Mouse (Mus musculus) CD4-positive, CD25-positive, alpha-beta regulatory T cell, adult 2 months (primary cell): ENCODE measurements around the gene Anks1b.
A peak's percentile ranks its signal among the peaks of the same experiment; 100 is the strongest.

Experiments
- DNase-seq: peaks from one replicate; pipeline ENCODE4 v3.0.0-alpha.2; 2012; ENCODE audit warnings: low read depth, low spot score

Gene Anks1b

DNA sequence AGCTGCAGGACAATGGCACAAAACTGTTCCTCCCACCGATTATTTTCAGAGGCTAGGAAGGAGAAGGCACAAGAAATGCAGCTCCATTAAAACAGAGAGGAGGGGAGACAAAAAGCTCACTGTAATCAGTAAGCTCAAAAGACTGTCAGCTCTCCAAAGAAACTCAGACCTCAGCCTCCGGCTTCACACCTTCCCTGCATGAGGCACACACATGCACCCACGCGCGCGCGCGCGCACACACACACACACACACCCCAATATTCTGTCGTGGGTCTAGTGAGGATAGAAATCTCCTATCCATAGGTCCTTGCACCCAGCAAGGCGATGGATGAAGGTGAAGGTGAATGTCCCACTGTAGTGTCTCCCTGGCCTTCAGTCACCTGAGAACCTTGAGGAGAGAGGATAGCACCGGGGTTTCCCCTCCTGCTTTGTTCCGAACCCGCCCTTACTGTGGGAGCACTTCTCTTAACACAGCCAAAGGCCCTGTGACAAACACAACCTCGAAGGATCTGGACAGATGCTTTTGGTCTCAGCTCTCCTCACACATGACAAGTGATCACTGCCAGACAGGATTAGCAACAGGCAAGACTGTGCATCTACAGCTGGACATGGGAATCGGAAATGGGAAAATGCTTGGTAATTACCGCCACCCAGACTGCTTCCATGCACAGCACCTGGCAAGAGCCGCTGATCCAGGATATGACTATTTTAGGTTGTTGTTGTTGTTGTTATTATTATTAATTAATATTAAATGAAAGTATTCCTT, 1074.5 kb downstream of the Anks1b start:
- DNase-seq = no peak

- DNase-seq = no peak
These were observed 1079.9 kb downstream of the Anks1b start for GRCm38 (mm10) chr10:90953103-90953709.

- DNase-seq = no peak
These were observed 1080.5 kb downstream of the Anks1b start for GRCm38 (mm10) chr10:90953821-90954220.

DNA sequence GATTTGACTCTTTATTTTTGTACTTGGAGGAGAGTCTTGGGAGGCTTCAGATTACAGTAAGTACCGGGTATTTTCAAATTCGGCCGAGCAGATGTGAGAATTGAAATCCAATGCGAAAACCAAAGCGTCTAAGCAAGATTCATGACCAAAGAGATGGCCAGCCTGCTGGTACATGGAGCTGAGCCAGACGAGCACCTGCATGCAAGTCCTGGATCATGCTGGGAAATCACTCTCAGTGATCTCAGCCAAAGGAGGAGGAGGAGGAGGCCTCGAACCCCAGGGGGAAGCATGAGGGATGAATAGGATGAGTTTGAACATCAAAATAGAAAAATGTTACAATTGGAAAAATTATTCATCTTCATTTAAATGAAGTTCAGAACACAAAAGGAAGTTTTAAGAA, 1087.1 kb downstream of the Anks1b start:
- no peak for DNase-seq

- DNase-seq = no peak
These were observed 1091.2 kb downstream of the Anks1b start for GRCm38 (mm10) chr10:90964511-90964910.

DNA sequence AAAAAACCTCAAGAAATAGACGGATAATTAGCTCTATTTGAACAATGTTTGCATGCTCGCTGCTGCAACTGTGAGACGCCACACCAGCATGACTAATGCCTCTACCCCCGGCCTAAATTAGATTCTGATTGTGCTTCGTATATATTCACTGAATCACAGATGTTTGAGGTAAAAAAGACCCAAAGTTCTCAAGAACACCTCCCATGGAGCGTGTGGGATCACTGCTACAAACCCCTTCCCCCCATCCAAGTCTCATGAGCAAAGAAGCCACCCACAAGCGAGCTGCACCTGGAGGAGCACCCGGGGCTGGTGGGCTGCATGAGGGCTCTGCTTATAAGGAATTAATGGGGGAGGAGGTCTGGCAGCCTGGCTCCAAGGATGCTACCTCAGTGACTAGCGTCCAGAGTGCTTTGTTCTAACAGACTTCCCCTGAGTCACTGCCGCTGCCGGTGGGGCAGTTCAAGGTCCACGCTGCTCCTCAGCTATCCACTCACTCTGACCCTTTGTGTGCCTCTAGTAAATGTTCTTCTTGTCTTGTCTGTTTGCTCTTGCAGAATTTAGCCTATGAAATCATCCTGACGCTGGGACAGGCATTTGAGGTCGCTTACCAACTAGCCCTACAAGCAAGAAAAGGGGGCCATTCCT, 1092.5 kb downstream of the Anks1b start:
- DNase-seq = no peak

- DNase-seq = no peak
These were observed 1093.5 kb downstream of the Anks1b start for GRCm38 (mm10) chr10:90966821-90967220.

GRCm38 (mm10) chr10:90968247-90968646, 1094.9 kb downstream of the Anks1b start:
- no peak for DNase-seq

DNA sequence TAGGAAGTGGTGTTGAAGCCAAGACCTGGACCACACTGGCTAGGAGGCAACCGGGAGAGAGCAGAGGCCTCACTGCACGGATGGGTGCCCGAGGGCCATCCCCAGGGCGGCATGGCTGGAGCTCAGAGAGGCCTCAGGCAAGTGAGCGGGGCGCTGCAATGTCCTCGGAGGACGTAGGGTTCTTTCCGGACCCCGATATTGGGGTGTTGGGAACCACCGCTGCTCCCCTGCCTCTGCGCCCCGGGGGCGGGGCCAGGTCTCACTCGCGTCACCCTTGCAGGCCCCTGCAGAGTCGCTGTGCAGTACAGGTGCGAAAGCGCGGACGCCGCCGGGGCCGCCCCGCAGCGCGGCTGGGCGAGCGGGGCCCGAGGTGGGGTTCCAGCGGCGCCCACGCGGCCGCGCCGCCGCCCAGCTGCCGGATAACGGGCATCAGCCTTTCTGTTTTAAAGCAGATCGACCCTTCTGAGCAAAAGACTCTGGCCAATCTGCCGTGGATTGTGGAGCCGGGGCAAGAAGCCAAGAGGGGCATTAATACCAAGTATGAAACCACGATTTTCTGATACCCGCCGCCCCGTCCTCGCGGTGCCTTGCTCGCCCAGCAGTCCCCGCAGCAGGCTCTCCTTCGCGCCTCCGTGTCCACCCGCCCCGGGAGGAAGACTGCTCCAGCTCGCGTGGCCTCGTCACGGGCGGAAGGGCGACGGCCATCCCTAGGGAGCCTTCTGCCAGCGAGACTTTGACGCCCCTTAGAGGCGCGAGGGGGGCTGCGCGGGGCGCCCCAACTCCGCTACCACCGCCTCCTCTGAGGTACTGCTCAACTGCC, 1096.3 kb downstream of the Anks1b start:
- DNase-seq = peak; percentile 25

- no peak for DNase-seq
These were observed 1097.3 kb downstream of the Anks1b start for GRCm38 (mm10) chr10:90970560-90970959.

DNA sequence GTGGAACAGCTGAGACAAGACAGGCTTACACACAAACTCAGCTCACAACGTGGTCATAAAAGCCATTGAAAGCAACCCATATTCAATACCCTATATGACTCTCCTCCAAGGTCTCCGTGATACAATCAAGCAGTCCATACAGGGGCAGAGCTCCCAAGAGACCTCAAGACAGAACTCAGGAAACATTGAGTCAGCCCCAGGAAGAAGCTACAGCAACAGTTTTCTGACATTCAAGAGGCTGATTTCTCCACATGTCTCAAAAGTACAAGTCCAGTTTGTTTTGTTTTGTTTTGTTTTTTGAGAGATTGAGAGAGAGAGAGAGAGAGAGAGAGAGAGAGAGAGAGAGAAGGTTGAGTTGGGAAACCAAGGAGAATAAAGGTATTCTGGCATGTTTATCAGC, 1100.8 kb downstream of the Anks1b start:
- no peak for DNase-seq

DNA sequence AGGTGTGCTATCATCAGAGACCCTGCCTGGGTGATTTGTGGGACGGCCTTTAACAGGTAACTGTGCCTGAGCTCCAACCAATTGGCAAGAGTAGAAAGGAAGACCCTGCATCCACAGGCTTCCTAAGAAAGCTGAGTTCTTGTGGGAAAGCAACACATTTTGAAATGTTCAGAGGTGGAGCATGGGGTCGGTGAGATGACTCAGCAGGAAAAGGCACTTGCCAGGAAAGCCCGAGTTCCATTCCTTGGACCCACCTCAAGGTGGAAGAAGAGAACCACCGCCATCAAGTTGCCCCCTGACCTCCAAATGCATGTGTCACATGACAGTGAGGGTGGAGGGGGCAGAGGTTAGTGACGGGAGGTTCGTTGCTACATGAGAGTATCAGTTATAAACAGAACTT, 1101.2 kb downstream of the Anks1b start:
- DNase-seq = no peak

GRCm38 (mm10) chr10:90981811-90982210, 1108.5 kb downstream of the Anks1b start:
- no peak for DNase-seq

GRCm38 (mm10) chr10:90983046-90983445, 1109.7 kb downstream of the Anks1b start:
- DNase-seq = no peak

- no peak for DNase-seq
These were observed 1117.0 kb downstream of the Anks1b start for GRCm38 (mm10) chr10:90990340-90990739.

GRCm38 (mm10) chr10:90992237-90992636, 1118.9 kb downstream of the Anks1b start:
- no peak for DNase-seq

- no peak for DNase-seq
These were observed 1120.6 kb downstream of the Anks1b start for GRCm38 (mm10) chr10:90993869-90994268.

DNA sequence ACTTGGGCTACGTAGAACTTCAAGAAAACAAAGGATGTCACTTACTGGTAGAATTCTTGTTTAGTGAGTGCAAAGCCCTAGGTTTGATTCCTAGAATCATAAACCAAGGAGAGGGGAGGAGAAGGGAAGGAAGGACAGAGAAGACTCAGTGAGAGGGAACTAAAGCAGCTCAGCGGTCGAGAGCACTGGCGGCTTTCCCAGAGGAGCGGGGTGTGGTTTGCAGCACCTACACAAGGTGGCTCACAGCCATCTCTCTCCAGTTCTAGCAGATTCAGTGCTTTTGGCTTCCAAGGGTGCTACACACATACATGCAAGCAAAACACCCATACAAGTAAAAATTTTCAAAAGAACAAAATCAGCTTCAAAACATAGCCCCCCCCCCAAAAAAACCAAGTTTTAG, 1126.6 kb downstream of the Anks1b start:
- DNase-seq = no peak

DNA sequence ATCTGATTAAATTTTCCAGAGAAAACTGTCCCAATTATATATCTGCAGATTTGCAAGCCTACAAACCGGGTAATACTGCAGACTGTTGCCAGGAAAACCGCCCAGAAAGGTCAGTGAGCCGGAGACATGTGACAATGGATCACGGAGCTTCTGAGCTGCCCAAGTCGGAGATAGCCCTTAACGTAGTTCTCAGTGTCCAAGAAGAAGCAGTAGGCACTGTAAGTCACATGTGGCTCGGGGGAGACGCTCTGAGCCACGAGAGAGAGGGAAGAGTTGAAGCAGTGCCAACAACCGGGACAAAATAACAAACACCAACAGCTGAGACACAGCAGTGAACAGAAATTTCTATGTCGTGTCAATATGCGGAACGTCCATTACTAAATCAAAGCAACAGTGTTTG, 1128.1 kb downstream of the Anks1b start:
- no peak for DNase-seq

GRCm38 (mm10) chr10:91005858-91006538, 1132.7 kb downstream of the Anks1b start:
- DNase-seq = no peak
